Mouse (Mus musculus) MEL (cell line): ENCODE results near the gene Rnf144b.

Experiments used
- CTCF ChIP-seq, 3 experiments: IDR thresholded peaks in 2 of 3; conservative IDR thresholded peaks in 1 of 3; 2 replicates each; pipeline ENCODE4 v1.5.1; 2011 to 2012; ENCODE audit warnings: low read length in 3 of 3, low read depth in 2 of 3, mild to moderate bottlenecking in 2 of 3, improper control_type of control experiment in 1 of 3, inconsistent platforms in 1 of 3, mixed read lengths in 1 of 3, moderate library complexity in 1 of 3; ENCODE audit not compliant: control insufficient read depth in 1 of 3, insufficient read depth in 1 of 3, poor library complexity in 1 of 3, severe bottlenecking in 1 of 3
- EP300 ChIP-seq, 2 experiments: IDR thresholded peaks; 2 replicates each; pipeline ENCODE4 v1.6.1; 2011; ENCODE audit warnings: improper control_type of control experiment in 2 of 2, low read length in 2 of 2, low read depth in 1 of 2, mild to moderate bottlenecking in 1 of 2
- MAZ ChIP-seq: IDR thresholded peaks from 2 replicates; pipeline ENCODE4 v1.6.1; 2012; ENCODE audit warnings: low read depth, mild to moderate bottlenecking, inconsistent platforms, low read length, improper control_type of control experiment
- POLR2A ChIP-seq, 2 experiments: IDR thresholded peaks; 2 replicates each; pipeline ENCODE4 v1.6.1; 2011 to 2012; ENCODE audit warnings: low read length in 2 of 2, mild to moderate bottlenecking in 2 of 2, control low read depth in 1 of 2, improper control_type of control experiment in 1 of 2, low read depth in 1 of 2, moderate library complexity in 1 of 2; ENCODE audit not compliant: control insufficient read depth in 1 of 2, insufficient read depth in 1 of 2, poor library complexity in 1 of 2
- POLR2AphosphoS5 ChIP-seq: IDR thresholded peaks from 2 replicates; pipeline ENCODE4 v1.6.1; 2012; ENCODE audit warnings: low read depth, borderline replicate concordance, mild to moderate bottlenecking, inconsistent platforms, low read length, moderate library complexity, mixed read lengths
- TBP ChIP-seq: IDR thresholded peaks from 2 replicates; pipeline ENCODE4 v1.8.0; 2011; ENCODE audit warnings: low read depth, low read length, improper control_type of control experiment
- ZNF384 ChIP-seq: IDR thresholded peaks from 2 replicates; pipeline ENCODE4 v1.6.1; 2012; ENCODE audit warnings: low read depth, mild to moderate bottlenecking, inconsistent platforms, low read length, improper control_type of control experiment

DNA sequence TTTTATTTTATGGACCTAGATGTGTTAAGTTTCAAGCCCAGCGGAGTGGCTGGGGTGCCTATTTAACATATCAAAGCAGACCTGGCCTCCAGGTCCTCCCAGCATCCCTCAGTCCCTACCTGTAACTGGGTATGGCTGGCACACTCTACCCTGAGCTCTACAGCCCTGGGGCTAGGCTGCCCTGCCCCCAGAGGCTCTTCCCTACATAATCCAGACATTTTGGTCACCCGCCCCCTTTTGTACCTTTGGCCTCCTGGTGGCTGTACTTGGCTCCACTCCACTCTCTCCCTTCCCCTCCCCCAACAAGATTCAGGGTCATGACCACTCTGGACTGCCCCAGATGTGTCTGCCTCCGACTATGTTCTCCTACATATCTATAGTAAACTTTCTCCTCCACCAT lies 2.0 kb downstream of the Rnf144b start:
- TF ChIP-seq POLR2A (IDR thresholded peaks at IDR 0.05; ENCODE audit: control insufficient read depth in 1 of 2, insufficient read depth in 1 of 2, low read depth in 1 of 2, low read length in 2 of 2, poor library complexity in 1 of 2) (no peak), CTCF (IDR thresholded peaks at IDR 0.05 in 2 of 3, conservative IDR thresholded peaks at IDR 0.05 in 1 of 3; ENCODE audit: control insufficient read depth in 1 of 3, insufficient read depth in 1 of 3, low read depth in 2 of 3, low read length in 3 of 3, poor library complexity in 1 of 3, severe bottlenecking in 1 of 3) (no peak), MAZ (no peak), ZNF384 (no peak), POLR2AphosphoS5 (no peak), EP300 (IDR thresholded peaks at IDR 0.05; ENCODE audit: low read depth in 1 of 2, low read length in 2 of 2) (no peak), TBP (no peak)
